Mouse (Mus musculus) liver, embryonic 11.5 days (tissue): Measurements from ENCODE around the gene Wdr63. TPM values are rescaled to one million over a fixed set of nuclear protein-coding genes. Genes with fewer than 3 reads are reported as not detected.

Experiments used
- ATAC-seq: fragments of 200-750 bp; cut with Nextera tagmentation; replicated peaks from 2 replicates; pipeline ENCODE4 v1.8.0; 2017; ENCODE audit warnings: moderate number of reproducible peaks, mild to moderate bottlenecking, moderate TSS enrichment, moderate library complexity; ENCODE audit not compliant: low FRiP score
- DNase-seq: peaks from one replicate; pipeline ENCODE4 v3.0.0-alpha.2; 2017; ENCODE audit warnings: low spot score
- H3K27ac ChIP-seq: fragments of 300-500 bp; sonication (generic); 2 replicates; pipeline ENCODE4 v1.5.1; 2014; ENCODE audit warnings: mild to moderate bottlenecking, low read depth, low read length, control low read depth
- H3K27me3 ChIP-seq: fragments of 300-500 bp; sonication (generic); replicated peaks from 2 replicates; pipeline ENCODE4 v1.6.1; 2014; ENCODE audit warnings: low read length, mixed read lengths; ENCODE audit not compliant: control insufficient read depth, insufficient read depth
- H3K36me3 ChIP-seq: fragments of 300-500 bp; sonication (generic); 2 replicates; pipeline ENCODE4 v1.6.1; 2014; ENCODE audit warnings: mild to moderate bottlenecking, low read length, moderate library complexity, mixed read lengths; ENCODE audit not compliant: control insufficient read depth, insufficient read depth
- H3K4me1 ChIP-seq: fragments of 300-500 bp; sonication (generic); replicated peaks from 2 replicates; pipeline ENCODE4 v1.6.1; 2014; ENCODE audit warnings: low read length, mixed read lengths; ENCODE audit not compliant: control insufficient read depth, insufficient read depth
- H3K4me2 ChIP-seq: fragments of 300-500 bp; sonication (generic); 2 replicates; pipeline ENCODE4 v1.6.1; 2014; ENCODE audit warnings: mild to moderate bottlenecking, control low read depth, moderate library complexity
- H3K4me3 ChIP-seq: fragments of 300-500 bp; sonication (generic); 2 replicates; pipeline ENCODE4 v1.5.1; 2014; ENCODE audit warnings: low read depth, low read length, control low read depth
- H3K9ac ChIP-seq: fragments of 300-500 bp; sonication (generic); 2 replicates; pipeline ENCODE4 v1.6.1; 2014; ENCODE audit warnings: low read depth, low read length, control low read depth
- H3K9me3 ChIP-seq: fragments of 300-500 bp; sonication (generic); 2 replicates; pipeline ENCODE4 v1.6.1; 2016; ENCODE audit warnings: low read length, inconsistent platforms, mixed read lengths; ENCODE audit not compliant: control insufficient read depth
- WGBS: fragments of 180-500 bp; shearing (Covaris S2); extraction: QIAGEN DNeasy Blood & Tissue Kit; methylation state at CpG from one replicate; pipeline ENCODE4 v1.1.7; 2014; 5-methylcytosine and 5-hydroxymethylcytosine counted together
- polyA plus RNA-seq: library from polyadenylated mRNA; unstranded; fragments of >200 nt; fragmentation: Nextera tagmentation; extraction: Ambion mirVana; gene quantifications from 2 replicates; pipeline ENCODE4 v1.2.1, GENCODE M21; 2014

The Wdr63 gene
- polyA plus RNA-seq, 1 experiment from 2014 or later, result 0.99 TPM

- Histone ChIP-seq H3K4me3 (no peak overlapping the region), H3K4me2 (no peak overlapping the region), H3K4me1 (no peaks in the 10 kb centered on the region), H3K9me3 (no peaks in the 10 kb centered on the region), H3K9ac (no peak overlapping the region), H3K36me3 (no peaks in the 10 kb centered on the region), H3K27ac (no peak overlapping the region), H3K27me3 (no peaks in the 10 kb centered on the region)
- no peak for ATAC-seq
- DNase-seq, result no peak
- WGBS, result 77% methylated on average over 2 of the region's 2 CpGs
These were observed 27.5 kb upstream of the Wdr63 start for GRCm38 (mm10) chr3:146135417-146135816.

- H3K27ac ChIP-seq, result no peak overlapping the region
- no peak overlapping the region for H3K9ac ChIP-seq
- no peak overlapping the region for H3K4me2 ChIP-seq
- no peak for DNase-seq
- no peaks in the 10 kb centered on the region for H3K27me3 ChIP-seq
- no peaks in the 10 kb centered on the region for H3K36me3 ChIP-seq
- no peaks in the 10 kb centered on the region for H3K9me3 ChIP-seq
- WGBS, result 71% methylated on average over 9 of the region's 9 CpGs
- ATAC-seq, result no peak
- no peak overlapping the region for H3K4me3 ChIP-seq
- no peaks in the 10 kb centered on the region for H3K4me1 ChIP-seq
These were observed 26.9 kb upstream of the Wdr63 start for GRCm38 (mm10) chr3:146134834-146135233.

GRCm38 (mm10) chr3:146127205-146127604, 19.3 kb upstream of the Wdr63 start:
- Histone ChIP-seq H3K4me1 (peaks cover 8% of the 10 kb centered on the region), H3K4me2 (no peak overlapping the region), H3K4me3 (no peak overlapping the region), H3K27ac (no peak overlapping the region), H3K9ac (no peak overlapping the region), H3K9me3 (no peaks in the 10 kb centered on the region), H3K27me3 (no peaks in the 10 kb centered on the region), H3K36me3 (no peaks in the 10 kb centered on the region)
- ATAC-seq (peak; percentile 96), DNase-seq (no peak)
- WGBS, result 32% methylated on average over 6 of the region's 6 CpGs

GRCm38 (mm10) chr3:146123464-146123825, 15.5 kb upstream of the Wdr63 start:
- 84% methylated on average over 9 of the region's 9 CpGs for WGBS
- no peak for ATAC-seq

GRCm38 (mm10) chr3:146122807-146123463, 15.0 kb upstream of the Wdr63 start:
- peaks cover 8% of the 10 kb centered on the region for H3K4me1 ChIP-seq
- no peaks in the 10 kb centered on the region for H3K36me3 ChIP-seq
- DNase-seq, result no peak
- no peak overlapping the region for H3K4me2 ChIP-seq
- H3K27me3 ChIP-seq, result peaks cover 16% of the 10 kb centered on the region
- no peak overlapping the region for H3K9ac ChIP-seq
- 86% methylated on average over 8 of the region's 8 CpGs for WGBS
- no peak overlapping the region for H3K27ac ChIP-seq
- no peak for ATAC-seq
- H3K9me3 ChIP-seq, result no peaks in the 10 kb centered on the region
- H3K4me3 ChIP-seq, result no peak overlapping the region

More at GRCm38 (mm10) chr3:146123464-146123825, 15.5 kb upstream of the Wdr63 start:
- Histone ChIP-seq H3K9me3 (no peaks in the 10 kb centered on the region), H3K4me2 (no peak overlapping the region), H3K27ac (no peak overlapping the region), H3K36me3 (no peaks in the 10 kb centered on the region), H3K4me3 (no peak overlapping the region), H3K4me1 (peaks cover 8% of the 10 kb centered on the region), H3K27me3 (peaks cover 11% of the 10 kb centered on the region; the same call in 1 of the 2 replicates), H3K9ac (no peak overlapping the region)
- no peak for DNase-seq

- no peak for ATAC-seq
- Histone ChIP-seq H3K9me3 (no peaks in the 10 kb centered on the region), H3K4me1 (peaks cover 4% of the 10 kb centered on the region), H3K36me3 (no peaks in the 10 kb centered on the region), H3K27me3 (peaks cover 25% of the 10 kb centered on the region), H3K9ac (no peak overlapping the region), H3K4me3 (no peak overlapping the region), H3K27ac (no peak overlapping the region), H3K4me2 (peak overlapping the region; percentile 55; the same call in 1 of the 2 replicates)
- 49% methylated on average over 3 of the region's 3 CpGs for WGBS
- no peak for DNase-seq
These were observed 14.1 kb upstream of the Wdr63 start for GRCm38 (mm10) chr3:146122125-146122420.

- Histone ChIP-seq H3K4me2 (peak overlapping the region; percentile 55), H3K27ac (no peak overlapping the region), H3K9me3 (no peaks in the 10 kb centered on the region), H3K27me3 (peaks cover 30% of the 10 kb centered on the region), H3K4me1 (no peaks in the 10 kb centered on the region), H3K4me3 (peak overlapping the region; percentile 32), H3K9ac (peak overlapping the region; percentile 28; the same call in 1 of the 2 replicates), H3K36me3 (no peaks in the 10 kb centered on the region)
- ATAC-seq, result no peak
- 13% methylated on average over 25 of the region's 25 CpGs for WGBS
- peak; percentile 45 for DNase-seq
These were observed 13.6 kb upstream of the Wdr63 start for GRCm38 (mm10) chr3:146121310-146122124.

GRCm38 (mm10) chr3:146117997-146118457, 10.1 kb upstream of the Wdr63 start:
- DNase-seq (no peak), ATAC-seq (no peak; the same call in 1 of the 2 replicates)
- Histone ChIP-seq H3K9me3 (no peaks in the 10 kb centered on the region), H3K9ac (no peak overlapping the region), H3K36me3 (no peaks in the 10 kb centered on the region), H3K27ac (no peak overlapping the region), H3K4me2 (no peak overlapping the region), H3K4me1 (no peaks in the 10 kb centered on the region), H3K4me3 (no peak overlapping the region), H3K27me3 (peaks cover 33% of the 10 kb centered on the region)
- 51% methylated on average over 9 of the region's 9 CpGs for WGBS
